Mouse (Mus musculus) CD4-positive, CD25-positive, alpha-beta regulatory T cell, adult 2 months (primary cell): ENCODE data around the gene Ethe1.
"Not testable (repeated sequence)": the region's sequence is repeated elsewhere in the genome, so short reads cannot be mapped to it uniquely, and the experiment has no call there.

ENCODE experiments used
- DNase-seq: peaks from one replicate; pipeline ENCODE4 v3.0.0-alpha.2; 2012; ENCODE audit warnings: low read depth, low spot score

The Ethe1 gene

GRCm38 (mm10) chr7:24611709-24612108 lies 24.4 kb downstream of the Ethe1 start:
- no peak for DNase-seq

- DNase-seq: no peak
These were observed 25.1 kb downstream of the Ethe1 start for GRCm38 (mm10) chr7:24612308-24612910.

- DNase-seq: no peak
These were observed 27.5 kb downstream of the Ethe1 start for GRCm38 (mm10) chr7:24614816-24615215.

DNA sequence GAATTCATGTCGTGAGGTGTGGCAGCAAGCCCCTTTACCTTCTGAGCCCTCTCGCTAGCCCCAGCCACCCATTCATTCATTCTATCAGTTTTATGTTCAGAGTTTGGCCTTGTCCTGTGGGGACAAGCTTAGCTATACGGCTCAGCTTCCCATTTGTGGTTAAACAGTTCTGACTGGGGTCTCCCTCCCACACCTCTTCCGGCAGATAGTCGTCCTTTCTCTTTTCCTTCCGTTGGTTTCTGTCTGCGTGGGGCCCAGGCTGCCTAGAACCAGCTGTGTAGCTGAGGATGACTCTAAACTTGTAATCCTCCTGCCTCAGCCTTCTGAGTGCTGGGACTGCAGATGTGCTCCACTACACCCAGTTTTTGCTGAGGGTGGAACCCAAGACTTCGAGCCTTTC lies 30.4 kb downstream of the Ethe1 start:
- DNase-seq: peak; percentile 34

DNA sequence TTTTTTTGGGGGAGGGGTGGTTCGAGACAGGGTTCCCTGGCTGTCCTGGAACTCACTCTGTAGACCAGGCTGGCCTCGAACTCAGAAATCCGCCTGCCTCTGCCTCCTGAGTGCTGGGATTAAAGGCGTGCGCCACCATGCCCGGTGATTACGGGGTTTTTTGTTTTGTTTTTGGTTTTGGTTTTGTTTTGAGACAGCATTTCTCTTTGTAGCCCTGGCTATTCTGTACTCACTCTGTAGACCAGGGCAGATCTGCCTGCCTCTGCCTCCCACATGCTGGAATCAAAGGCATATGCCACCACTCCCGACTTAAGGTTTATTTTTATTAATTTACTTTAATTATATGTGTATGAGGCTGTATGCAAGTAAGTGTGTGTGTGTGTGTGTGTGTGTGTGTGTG lies 31.0 kb downstream of the Ethe1 start:
- not testable (repeated sequence) for DNase-seq

DNA sequence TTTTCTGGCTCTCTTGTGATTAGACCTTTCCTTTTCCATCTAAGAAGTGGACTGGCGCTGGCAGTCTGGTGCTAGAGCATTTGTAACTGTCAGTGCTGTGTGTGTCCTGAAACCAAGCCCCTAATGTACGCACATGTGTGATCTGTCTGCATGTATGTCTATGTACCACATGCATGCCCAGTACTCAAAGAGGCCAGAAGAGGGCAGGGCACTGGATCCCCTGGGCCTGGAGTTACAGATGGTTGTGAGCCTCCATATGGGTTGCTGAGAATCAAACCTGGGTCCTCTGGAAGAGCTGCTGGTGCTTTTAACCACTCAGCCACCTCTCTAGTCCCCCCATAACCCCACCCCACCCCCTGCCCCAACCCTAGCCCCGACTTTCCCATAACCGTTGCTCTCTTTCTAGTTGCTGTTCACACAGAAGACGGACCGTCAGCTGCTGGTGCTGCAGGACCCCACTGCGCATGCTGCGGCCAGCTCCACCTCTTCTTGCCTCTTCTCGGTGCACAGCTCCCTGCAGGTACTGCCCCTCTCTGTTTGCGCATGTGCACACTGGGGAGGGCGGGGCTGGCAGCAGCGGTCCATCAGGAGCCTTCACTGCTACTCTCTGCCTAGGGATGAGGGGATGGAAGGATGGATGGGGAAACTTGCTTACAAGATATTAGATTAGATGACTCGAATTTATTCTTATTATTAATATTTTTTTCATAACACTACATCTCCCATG lies 32.5 kb downstream of the Ethe1 start:
- DNase-seq: no peak

DNA sequence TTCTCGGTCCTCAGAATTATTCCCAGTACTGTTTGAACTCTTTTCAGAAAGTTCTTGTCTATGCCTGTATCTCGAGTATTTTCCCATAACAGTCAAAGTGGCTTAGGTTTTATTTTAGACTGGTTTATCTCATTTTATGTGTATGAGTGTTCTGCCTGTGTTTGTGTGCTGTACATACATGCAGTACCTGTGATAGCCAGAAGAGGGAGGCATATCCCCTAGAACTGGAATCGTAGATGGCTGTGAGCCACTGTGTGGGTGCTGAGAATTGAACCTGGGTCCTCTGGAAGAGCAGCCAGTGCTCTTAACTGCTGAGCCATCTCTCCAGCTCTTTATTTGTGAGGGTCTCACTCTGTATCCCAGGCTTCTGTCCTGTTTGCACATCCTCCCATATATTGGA lies 33.9 kb downstream of the Ethe1 start:
- peak; percentile 45 for DNase-seq

DNA sequence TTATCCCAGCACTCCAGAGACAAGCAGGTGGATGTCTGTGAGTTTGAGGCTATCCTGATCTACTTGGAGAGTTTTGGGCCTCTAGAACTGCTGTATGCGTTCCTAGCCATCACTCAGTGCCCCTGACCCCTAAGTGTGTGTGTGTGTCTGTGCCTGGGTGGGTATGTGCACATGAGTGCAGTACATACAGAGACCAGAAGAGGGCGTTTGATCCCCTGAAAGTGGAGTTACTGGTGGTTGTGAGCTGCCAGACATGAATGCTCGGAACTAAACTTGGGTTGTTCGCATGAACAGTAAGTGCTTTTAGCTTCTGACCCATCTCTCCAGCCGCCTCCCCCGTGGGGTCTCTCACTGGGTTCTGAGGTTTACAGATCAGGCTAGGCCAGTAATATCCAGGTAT lies 35.6 kb downstream of the Ethe1 start:
- DNase-seq: no peak

DNA sequence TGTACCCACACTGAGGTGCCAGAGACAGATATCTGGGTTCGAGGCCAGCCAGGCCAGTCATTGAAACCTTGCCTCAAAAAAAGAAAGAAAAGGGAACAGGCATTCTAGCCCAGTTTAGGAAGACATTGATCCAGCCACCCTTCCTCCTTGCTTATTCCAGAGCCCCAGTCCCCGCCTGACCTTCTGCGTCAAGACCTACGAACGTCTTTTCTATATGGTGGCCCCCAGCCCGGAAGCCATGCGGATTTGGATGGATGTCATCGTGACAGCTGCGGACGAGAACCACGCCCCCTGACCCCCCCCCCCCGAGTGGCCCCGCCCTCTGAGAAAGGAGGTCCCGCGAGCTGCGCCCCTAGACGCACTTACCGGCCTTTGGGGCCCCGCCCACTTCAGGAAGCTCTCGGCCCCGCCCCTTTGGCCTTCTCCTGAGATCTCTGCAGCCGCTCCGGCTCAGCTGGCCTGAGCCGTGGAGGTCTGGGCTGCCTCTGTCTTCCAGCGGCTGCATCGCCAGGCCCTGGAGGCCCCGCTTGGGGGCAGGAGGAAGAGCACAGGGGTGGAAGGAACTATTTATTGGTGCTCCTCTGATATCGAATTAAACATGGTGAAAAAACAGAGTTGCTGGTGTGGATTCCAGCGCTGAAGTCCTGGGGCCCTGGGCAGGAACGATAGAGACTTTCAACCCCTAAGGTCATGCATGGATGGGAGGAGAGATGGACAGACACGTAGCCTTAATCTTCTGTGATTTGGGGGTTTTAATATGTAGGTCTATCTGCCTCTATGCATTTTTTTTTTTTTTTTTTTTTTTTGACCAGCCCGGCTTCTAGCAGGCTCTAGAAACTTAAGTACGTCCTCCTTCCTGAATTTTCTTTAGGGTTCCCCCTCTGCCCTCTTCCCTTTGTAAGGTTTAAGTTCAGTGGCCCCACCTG lies 41.6 kb downstream of the Ethe1 start:
- DNase-seq: peak; percentile 80

DNA sequence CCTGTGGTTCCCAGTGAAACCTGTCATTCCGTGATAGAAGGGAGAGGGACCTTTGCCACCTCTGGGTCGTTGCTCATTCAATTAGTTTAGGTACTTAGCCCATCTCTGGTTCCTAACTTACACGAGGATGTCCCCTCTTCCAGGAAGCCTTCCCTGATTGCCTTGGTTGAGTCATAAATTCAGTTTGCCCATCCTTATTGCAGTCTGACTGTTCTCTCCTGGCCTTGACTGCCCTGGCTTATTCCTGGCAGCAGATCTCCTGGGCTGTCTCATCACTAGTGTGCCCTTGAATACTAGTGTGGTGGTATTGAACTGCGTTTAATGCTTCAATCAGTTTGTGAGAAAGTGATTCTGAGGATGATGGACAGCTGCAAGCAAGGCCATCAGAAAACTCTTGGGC lies 42.3 kb downstream of the Ethe1 start:
- no peak for DNase-seq

- DNase-seq: no peak
These were observed 43.0 kb downstream of the Ethe1 start for GRCm38 (mm10) chr7:24630116-24630880.

- DNase-seq: no peak
These were observed 48.9 kb downstream of the Ethe1 start, which contains the start of gene Lypd3 for GRCm38 (mm10) chr7:24636264-24636663. TSS of gene Lypd3 (plus strand) at chr7:24636550.

DNA sequence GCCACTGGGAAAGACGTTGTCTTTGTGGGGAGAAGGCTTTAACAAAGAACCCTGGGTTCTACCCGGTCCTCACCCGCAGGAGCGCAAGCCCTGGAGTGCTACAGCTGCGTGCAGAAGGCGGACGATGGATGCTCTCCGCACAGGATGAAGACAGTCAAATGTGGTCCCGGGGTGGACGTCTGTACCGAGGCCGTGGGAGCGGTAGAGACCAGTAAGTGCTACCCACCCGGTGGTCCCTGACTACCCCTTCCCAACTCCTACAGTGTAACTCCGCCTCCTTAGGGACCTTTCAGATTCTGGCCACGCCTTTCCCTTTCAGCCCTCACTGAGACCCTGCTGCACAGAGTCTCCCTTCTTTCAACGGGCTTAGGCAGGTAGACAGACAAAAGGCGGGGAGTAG lies 49.7 kb downstream of the Ethe1 start:
- DNase-seq: no peak

- peak; percentile 71 for DNase-seq
These were observed 50.9 kb downstream of the Ethe1 start for GRCm38 (mm10) chr7:24638026-24638856.

GRCm38 (mm10) chr7:24640450-24640849 lies 53.1 kb downstream of the Ethe1 start:
- DNase-seq: no peak

DNA sequence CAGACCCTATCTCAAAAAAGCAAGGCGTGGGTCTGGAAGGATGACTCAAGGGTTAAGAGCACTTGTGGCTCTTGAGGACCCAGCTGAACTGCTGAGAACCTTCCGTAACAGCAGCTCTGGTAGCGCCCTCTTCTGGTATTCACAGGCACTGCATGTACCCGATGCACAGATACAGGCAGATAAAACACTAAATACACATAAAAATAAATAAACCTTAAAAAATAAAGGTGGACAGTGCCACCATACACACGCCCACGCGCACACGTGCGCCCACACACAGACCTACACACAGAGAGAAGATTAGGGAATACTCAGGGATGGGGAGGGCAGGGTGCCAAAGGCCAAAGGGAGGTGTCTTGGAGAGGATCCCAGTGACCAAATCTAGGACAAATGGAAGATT lies 55.1 kb downstream of the Ethe1 start:
- peak; percentile 85 for DNase-seq

DNA sequence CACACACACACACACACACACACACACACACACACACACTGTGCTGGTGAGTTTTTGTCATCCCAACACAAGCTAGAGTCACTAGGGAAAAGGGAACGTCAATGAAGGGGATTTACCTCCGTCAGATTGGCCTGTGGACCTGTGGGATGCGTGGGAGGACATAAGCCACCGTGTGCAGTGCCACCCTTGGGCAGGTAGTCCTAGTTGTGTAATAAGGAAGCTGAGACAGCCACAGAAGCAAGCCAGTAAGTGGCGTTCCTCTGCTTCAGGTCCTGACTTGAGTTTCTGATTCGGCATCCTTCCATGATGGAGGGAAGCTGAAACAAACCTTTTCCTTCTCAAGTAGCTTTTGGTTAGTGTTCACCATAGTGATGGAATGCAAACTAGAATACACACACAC lies 57.1 kb downstream of the Ethe1 start:
- DNase-seq: peak; percentile 43

DNA sequence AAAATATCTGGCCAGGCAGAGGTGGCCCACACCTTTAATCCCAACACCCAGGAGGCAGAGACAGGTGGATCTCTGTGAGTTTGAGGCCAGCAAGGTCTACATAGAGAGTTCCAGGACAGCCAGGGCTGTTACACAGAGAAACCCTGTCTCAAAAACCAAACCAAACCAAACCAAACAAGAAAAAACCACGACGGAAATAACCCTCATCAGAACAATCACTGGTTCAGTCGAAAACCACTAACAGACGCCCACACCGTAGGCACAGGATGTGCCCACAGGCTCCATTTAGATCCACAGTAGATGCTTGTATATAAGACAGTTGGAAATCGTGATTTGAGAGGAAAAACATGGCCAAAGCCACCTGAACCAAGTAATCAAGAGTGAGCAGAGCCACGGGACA lies 57.7 kb downstream of the Ethe1 start:
- DNase-seq: peak; percentile 76

DNA sequence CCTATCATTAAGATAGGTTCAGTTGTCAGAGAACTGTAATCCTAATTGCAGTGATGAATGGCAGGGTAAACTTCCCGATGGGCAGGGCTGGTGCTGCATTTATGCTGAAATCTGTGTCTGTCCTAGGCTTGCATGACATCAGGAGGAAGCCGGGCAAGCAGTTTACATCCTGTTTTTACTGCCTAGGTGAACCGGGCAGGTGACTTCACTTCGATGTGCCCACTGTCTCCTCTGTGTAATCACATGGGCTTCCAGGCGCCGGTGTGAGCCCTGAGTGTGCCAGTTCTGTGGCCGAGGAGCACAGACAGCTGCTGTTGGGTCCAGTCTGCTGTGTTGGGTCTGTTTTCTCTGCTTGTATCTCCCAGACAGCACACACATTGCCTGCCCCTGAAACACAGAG lies 59.1 kb downstream of the Ethe1 start:
- peak; percentile 45 for DNase-seq

DNA sequence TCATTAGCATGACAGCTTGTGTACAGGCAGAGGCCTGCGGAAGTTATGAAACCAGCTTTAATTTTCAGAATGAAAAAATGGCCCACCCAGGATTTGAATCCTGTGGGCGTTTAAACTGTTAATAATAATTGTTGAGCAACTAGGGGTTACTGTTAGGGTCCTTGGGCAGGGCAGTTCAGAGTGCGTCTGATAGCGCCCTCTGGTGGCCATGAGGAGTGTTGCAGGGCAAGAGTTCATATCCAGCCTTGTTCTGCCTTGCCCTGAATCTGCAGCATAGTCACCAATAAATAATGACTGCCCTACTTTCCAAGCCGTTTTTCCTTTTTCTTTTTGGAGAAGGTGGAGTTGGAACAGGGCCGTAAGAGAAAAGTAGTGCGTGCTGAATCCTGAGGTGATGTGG lies 66.3 kb downstream of the Ethe1 start:
- DNase-seq: peak; percentile 86
